Mouse (Mus musculus) E14TG2a.4 (cell line): Measurements from ENCODE around the gene C4b.

Experiments
- CTCF ChIP-seq: conservative IDR thresholded peaks from 2 replicates; pipeline ENCODE4 v1.5.1; 2014; ENCODE audit warnings: low read length
- NANOG ChIP-seq: IDR thresholded peaks from 2 replicates; pipeline ENCODE4 v1.6.1; 2014; ENCODE audit warnings: borderline replicate concordance, low read length, mixed read lengths
- POU5F1 ChIP-seq: IDR thresholded peaks from 2 replicates; pipeline ENCODE4 v1.6.1; 2014; ENCODE audit warnings: low read length, borderline replicate concordance

GRCm38 (mm10) chr17:34680621-34681020 lies 63.1 kb downstream of the C4b start:
- TF ChIP-seq CTCF (no peak), POU5F1 (no peak), NANOG (no peak)
